In the genomic region with DNA sequence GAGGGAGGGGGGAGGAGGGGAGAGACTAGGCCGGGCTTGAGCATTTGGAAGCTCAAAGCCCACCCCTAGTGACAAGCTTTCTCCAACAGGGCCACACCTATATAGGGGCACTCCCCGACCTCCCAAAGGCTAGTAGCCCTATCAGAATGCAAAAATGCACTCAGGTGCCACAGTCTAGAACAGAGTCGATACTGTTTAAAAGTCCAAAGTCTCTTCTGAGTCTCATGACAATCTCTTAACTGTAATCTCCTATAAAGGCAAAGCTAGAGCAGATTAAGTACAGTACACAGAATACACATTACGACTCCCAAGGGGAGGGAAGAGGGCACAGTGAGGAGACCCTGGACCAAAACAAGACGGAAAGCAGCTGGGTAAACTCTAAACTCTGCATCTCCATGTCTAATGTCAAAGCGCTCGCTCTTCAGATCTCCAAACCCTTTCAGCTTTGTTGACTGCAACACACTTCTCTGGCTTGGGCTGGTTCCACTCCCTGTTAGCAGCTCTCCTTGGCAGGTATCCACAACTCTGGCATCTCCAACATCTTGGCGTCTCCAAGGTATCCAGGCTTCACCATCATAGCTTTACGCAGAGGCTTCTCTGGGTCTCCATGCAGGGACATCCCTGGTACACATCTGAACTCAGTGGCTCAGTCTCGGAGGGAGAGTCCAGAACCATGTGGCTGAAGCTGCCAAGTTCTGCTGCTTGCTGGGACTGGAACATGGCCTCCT, we compare ENCODE assay signal across 22 mouse cellular contexts. TPM values are rescaled to one million over a fixed set of nuclear protein-coding genes. Genes with fewer than 3 reads are reported as not detected.
DNase-seq lines count a peak whose midpoint lies in the region; ATAC-seq and TF ChIP-seq lines count a peak whose summit lies in the region.
"Had no signal": no experiment of that assay in that cellular context is flagged by ENCODE, and none has a peak within 500 bp of the region (broad histone marks: within the 10 kb centered on the region; RNA-seq: fewer than 3 reads in every experiment).

No protein-coding gene starts in this region.

- H3K9ac ChIP-seq in intestine, embryonic 14.5 days (ENCODE audit: low read length) = no peak overlapping the region
- H3K9ac ChIP-seq in intestine, postnatal 0 days (ENCODE audit: low read depth, low read length) = no peak overlapping the region
- H3K9ac ChIP-seq in stomach, embryonic 14.5 days (replicated peaks; ENCODE audit: low read depth, low read length) = no peak overlapping the region
- H3K9ac ChIP-seq: forebrain, embryonic 13.5 days; midbrain, embryonic 15.5 days; neural tube, embryonic 15.5 days had no signal

- ATAC-seq in intestine, embryonic 14.5 days (replicated peaks; ENCODE audit: low FRiP score, low TSS enrichment, low read depth) = 0 out of 2 replicates have a peak, but pooled peaks have one; percentile 22
- ATAC-seq in intestine, postnatal 0 days = peak; percentile 61
- ATAC-seq in stomach, embryonic 14.5 days (ENCODE audit: insufficient number of reproducible peaks, insufficient read depth, low FRiP score, low read depth) = peak; percentile 78
- ATAC-seq in inflammation-experienced regulatory T-cells, adult 6 months = no peak
- ATAC-seq: forebrain, embryonic 13.5 days; midbrain, embryonic 15.5 days had no signal

- no peak overlapping the region for H3K27ac ChIP-seq in intestine, embryonic 14.5 days (ENCODE audit: low read depth)
- peak overlapping the region; percentile 74 for H3K27ac ChIP-seq in intestine, postnatal 0 days (ENCODE audit: low read depth, low read length)
- peak overlapping the region; percentile 10; the same call in 1 of the 2 replicates for H3K27ac ChIP-seq in stomach, embryonic 14.5 days (ENCODE audit: low read length)
- H3K27ac ChIP-seq: forebrain, embryonic 13.5 days; layer of hippocampus, adult 2 months; midbrain, embryonic 15.5 days; neural tube, embryonic 15.5 days had no signal

- H3K4me3 ChIP-seq in intestine, embryonic 14.5 days (ENCODE audit: low read depth, low read length) = no peak overlapping the region
- no peak overlapping the region for H3K4me3 ChIP-seq in intestine, postnatal 0 days (ENCODE audit: low read depth, low read length)
- no peak overlapping the region for H3K4me3 ChIP-seq in stomach, embryonic 14.5 days (ENCODE audit: low read depth, low read length)
- H3K4me3 ChIP-seq: forebrain, embryonic 13.5 days; layer of hippocampus, adult 2 months; midbrain, embryonic 15.5 days; neural tube, embryonic 15.5 days had no signal

- DNase-seq in kidney, postnatal 14 days = peak; percentile 34
- no peak for DNase-seq in kidney, adult 18-20 months
- no peak for DNase-seq in intestine, embryonic 14.5 days (ENCODE audit: low spot score)
- no peak for DNase-seq in ovary, postnatal 36 days (ENCODE audit: low spot score)
- DNase-seq: adrenal gland, adult 2 months; cerebellum, adult 8-10 months; heart, postnatal 10 days; left cerebral cortex, postnatal 4 days; lung, adult 18-20 months; right cerebral cortex, postnatal 25 days; thymus, adult 18-20 months; thymus, postnatal 4 days had no signal

- no peak for TF ChIP-seq CTCF in intestine, postnatal 0 days (IDR thresholded peaks at IDR 0.05; ENCODE audit: low read depth)

- H3K27me3 ChIP-seq in intestine, embryonic 14.5 days (replicated peaks; ENCODE audit: control insufficient read depth, insufficient read depth, low read length) = no peaks in the 10 kb centered on the region
- H3K27me3 ChIP-seq in intestine, postnatal 0 days (replicated peaks; ENCODE audit: control insufficient read depth, insufficient read depth, low read length) = no peaks in the 10 kb centered on the region
- no peaks in the 10 kb centered on the region for H3K27me3 ChIP-seq in stomach, embryonic 14.5 days (ENCODE audit: control insufficient read depth, insufficient read depth, low read length)
- H3K27me3 ChIP-seq: midbrain, embryonic 15.5 days; neural tube, embryonic 15.5 days had no signal

- H3K4me1 ChIP-seq in intestine, embryonic 14.5 days (replicated peaks; ENCODE audit: control insufficient read depth, insufficient read depth, low read length) = peaks cover 6% of the 10 kb centered on the region
- H3K4me1 ChIP-seq in intestine, postnatal 0 days (replicated peaks; ENCODE audit: control insufficient read depth, insufficient read depth, low read length) = peaks cover 9% of the 10 kb centered on the region; the same call in 1 of the 2 replicates
- H3K4me1 ChIP-seq in stomach, embryonic 14.5 days (ENCODE audit: control insufficient read depth, insufficient read depth, low read length) = peaks cover 6% of the 10 kb centered on the region; the same call in 1 of the 2 replicates

- H3K36me3 ChIP-seq in intestine, embryonic 14.5 days (ENCODE audit: control insufficient read depth, insufficient read depth, low read length) = no peaks in the 10 kb centered on the region
- H3K36me3 ChIP-seq in intestine, postnatal 0 days (ENCODE audit: control insufficient read depth, insufficient read depth) = no peaks in the 10 kb centered on the region
- H3K36me3 ChIP-seq in stomach, embryonic 14.5 days (ENCODE audit: control insufficient read depth, insufficient read depth, low read length) = no peaks in the 10 kb centered on the region
- H3K36me3 ChIP-seq: midbrain, embryonic 15.5 days; neural tube, embryonic 15.5 days had no signal

- WGBS in intestine, embryonic 14.5 days = 62% methylated on average over 10 of the region's 10 CpGs
- WGBS in intestine, postnatal 0 days = 42% methylated on average over 10 of the region's 10 CpGs
- WGBS in stomach, embryonic 14.5 days = 62% methylated on average over 10 of the region's 10 CpGs

- H3K4me2 ChIP-seq in intestine, embryonic 14.5 days (ENCODE audit: low read length) = no peak overlapping the region
- H3K4me2 ChIP-seq in intestine, postnatal 0 days (replicated peaks; ENCODE audit: low read depth) = peak overlapping the region; percentile 17
- H3K4me2 ChIP-seq in stomach, embryonic 14.5 days (replicated peaks; ENCODE audit: low read depth, low read length) = no peak overlapping the region
- H3K4me2 ChIP-seq: forebrain, embryonic 13.5 days; heart, embryonic 11.5 days; midbrain, embryonic 15.5 days; neural tube, embryonic 15.5 days had no signal

- no peaks in the 10 kb centered on the region for H3K9me3 ChIP-seq in intestine, embryonic 14.5 days (ENCODE audit: control insufficient read depth, low read length)
- H3K9me3 ChIP-seq in intestine, postnatal 0 days (ENCODE audit: control insufficient read depth) = no peaks in the 10 kb centered on the region
- no peaks in the 10 kb centered on the region for H3K9me3 ChIP-seq in stomach, embryonic 14.5 days (ENCODE audit: control insufficient read depth, low read depth, low read length)
- H3K9me3 ChIP-seq: forebrain, embryonic 13.5 days; midbrain, embryonic 15.5 days; neural tube, embryonic 15.5 days had no signal

RNA-seq across cellular contexts. Expression of a gene that starts 11.5 kb away (rescaled TPM):
- 66.9 and 82.6 TPM in 2 replicates for polyA plus RNA-seq in intestine, embryonic 14.5 days (2014; fragmentation: Nextera tagmentation; extraction: Ambion mirVana)
- 475 and 488 TPM in 2 replicates for polyA plus RNA-seq in intestine, postnatal 0 days (2015; fragmentation: Nextera tagmentation; extraction: Ambion mirVana)
- polyA plus RNA-seq in stomach, embryonic 14.5 days (2014; fragmentation: Nextera tagmentation; extraction: Ambion mirVana) = 7.0 and 7.2 TPM in 2 replicates
- not detected for polyA plus RNA-seq in inflammation-experienced regulatory T-cells, adult 6 months (2017; shearing (Covaris generic))
- polyA plus RNA-seq: adrenal gland, adult 2 months; embryonic facial prominence, embryonic 11.5 days; forebrain, embryonic 13.5 days; heart, embryonic 11.5 days; hindbrain, embryonic 11.5 days; neural tube, embryonic 15.5 days had no signal

RNA-seq across cellular contexts. Expression of a gene that starts 30.1 kb away (rescaled TPM):
- polyA plus RNA-seq in intestine, embryonic 14.5 days (2014; fragmentation: Nextera tagmentation; extraction: Ambion mirVana) = 196 and 223 TPM in 2 replicates
- polyA plus RNA-seq in intestine, postnatal 0 days (2015; fragmentation: Nextera tagmentation; extraction: Ambion mirVana) = 157 and 172 TPM in 2 replicates
- 166 and 173 TPM in 2 replicates for polyA plus RNA-seq in stomach, embryonic 14.5 days (2014; fragmentation: Nextera tagmentation; extraction: Ambion mirVana)
- polyA plus RNA-seq in inflammation-experienced regulatory T-cells, adult 6 months (2017; shearing (Covaris generic)) = 1 to 10 TPM in 1 of 3 experiments, not detected in 2; 1.4 TPM

Comparison
In these comparisons a context has a peak if more than half of its experiments do, and no peak if none do; other contexts are left out.
1. RNA of a gene that starts 30.1 kb away (polyA plus RNA-seq): 196 to 223 TPM in intestine, embryonic 14.5 days, 157 to 172 TPM in intestine, postnatal 0 days and 166 to 173 TPM in stomach, embryonic 14.5 days; 1.4 TPM in inflammation-experienced regulatory T-cells, adult 6 months; every median in the first group is over 10 times any median in the second.